Mouse (Mus musculus) spleen, adult 2 months (tissue): ENCODE measurements around the gene 1700020A23Rik.
A peak's percentile ranks its signal among the peaks of the same experiment; 100 is the strongest.

Source experiments
- CTCF ChIP-seq: fragments of 200-500 bp; IDR thresholded peaks from 2 replicates; pipeline ENCODE4 v1.5.1; 2011; ENCODE audit warnings: mild to moderate bottlenecking, inconsistent platforms; ENCODE audit not compliant: insufficient read depth, insufficient read length, insufficient replicate concordance; ENCODE audit errors: extremely low read depth
- POLR2A ChIP-seq: fragments of 200-500 bp; IDR thresholded peaks from 2 replicates; pipeline ENCODE4 v1.6.1; 2011; ENCODE audit warnings: low read depth, low read length, inconsistent platforms

DNA sequence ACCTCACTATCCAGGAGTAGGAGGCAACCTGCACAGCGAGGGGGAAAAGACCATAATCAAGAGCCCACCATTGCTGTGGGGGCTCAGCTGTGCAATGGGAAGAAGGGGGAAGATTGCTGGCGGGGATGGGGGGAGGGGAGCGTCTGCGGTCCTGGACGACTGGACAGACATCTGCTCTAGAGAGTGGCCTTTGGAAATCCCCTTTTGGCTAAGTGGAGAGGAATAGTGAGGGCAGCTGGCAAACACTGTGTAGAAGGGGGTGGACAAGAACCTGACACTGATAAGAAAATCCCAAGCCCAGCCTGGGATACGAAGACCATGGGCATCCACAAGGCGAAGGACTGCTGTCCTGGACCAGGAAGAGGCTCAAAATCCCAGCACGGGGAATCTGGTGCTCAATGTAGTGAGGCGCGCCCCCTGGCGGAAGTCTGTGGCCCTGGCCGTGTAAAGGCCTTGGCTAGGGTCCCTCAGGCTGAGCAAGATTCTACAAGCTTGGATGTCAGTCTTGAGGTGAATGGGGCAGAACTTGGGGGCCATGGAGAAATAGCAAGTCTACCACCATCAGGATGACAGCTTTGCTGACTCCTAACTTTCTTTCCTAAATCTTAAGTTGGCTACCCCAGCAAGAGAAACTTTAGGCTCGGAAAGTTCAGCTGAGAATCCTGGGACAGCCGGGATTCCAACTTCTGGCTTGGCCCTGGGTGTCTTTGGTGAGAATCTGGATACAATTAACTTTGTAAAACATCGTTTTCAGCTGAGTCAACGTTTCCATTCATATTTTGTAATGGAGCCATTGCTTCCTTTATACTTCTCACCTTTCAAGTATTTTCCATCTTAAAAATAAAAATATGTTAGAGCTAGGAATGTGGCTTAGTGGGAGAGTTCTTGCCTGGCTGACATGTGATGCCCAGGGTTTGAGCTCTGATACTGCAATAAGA lies 6.8 kb downstream of the 1700020A23Rik start:
- TF ChIP-seq CTCF, result peak; percentile 87
- TF ChIP-seq POLR2A, result no peak
